Mouse (Mus musculus) A20 (cell line): ENCODE results near the gene Krt28.

Experiments used
- DNase-seq: peaks from one replicate; pipeline ENCODE4 v3.0.0-alpha.2; 2011; ENCODE audit warnings: low read depth, low spot score

Gene Krt28

GRCm38 (mm10) chr11:99366791-99367190, 7.9 kb downstream of the Krt28 start:
- DNase-seq, result peak; percentile 41

- peak; percentile 46 for DNase-seq
Measured at GRCm38 (mm10) chr11:99364412-99364811, 10.3 kb downstream of the Krt28 start.

- no peak for DNase-seq
Measured at GRCm38 (mm10) chr11:99361423-99361822, 13.3 kb downstream of the Krt28 start.

GRCm38 (mm10) chr11:99351004-99351403, 23.7 kb downstream of the Krt28 start, which contains the start of gene Krt27:
Gene Krt27 (minus strand): TSS chr11:99351104.
- no peak for DNase-seq

GRCm38 (mm10) chr11:99339299-99339847, 35.3 kb downstream of the Krt28 start:
- DNase-seq, result no peak

GRCm38 (mm10) chr11:99337866-99338265, 36.8 kb downstream of the Krt28 start, which contains the start of gene Krt26:
Gene Krt26 (minus strand): TSS chr11:99337966.
- DNase-seq, result no peak

- no peak for DNase-seq
Measured at GRCm38 (mm10) chr11:99333426-99333825, 41.3 kb downstream of the Krt28 start.

GRCm38 (mm10) chr11:99329655-99330054, 45.0 kb downstream of the Krt28 start:
- no peak for DNase-seq

GRCm38 (mm10) chr11:99322851-99323250, 51.9 kb downstream of the Krt28 start, which contains the start of gene Krt25:
Gene Krt25 (minus strand): TSS chr11:99322951.
- no peak for DNase-seq

- no peak for DNase-seq
Measured at GRCm38 (mm10) chr11:99321094-99321493, 53.6 kb downstream of the Krt28 start.

GRCm38 (mm10) chr11:99319127-99319526, 55.6 kb downstream of the Krt28 start:
- no peak for DNase-seq

GRCm38 (mm10) chr11:99316543-99316942, 58.2 kb downstream of the Krt28 start:
- DNase-seq, result no peak
